Mouse (Mus musculus): Measurements from ENCODE around the gene Kiss1.

GRCm38 (mm10) chr1:133279632-133280093 is 42.0 kb upstream of the Kiss1 start:
- TF ChIP-seq CTCF (IDR thresholded peaks at IDR 0.05; ENCODE audit: borderline replicate concordance, insufficient read depth, low read depth, low read length) (no peak), POLR2A (IDR thresholded peaks at IDR 0.05; ENCODE audit: borderline replicate concordance, insufficient read depth, low read length) (no peak)
